Mouse (Mus musculus): ENCODE measurements around the gene Klhl23. TPM values are rescaled to one million over a fixed set of nuclear protein-coding genes. Genes with fewer than 3 reads are reported as not detected.
"Not testable (repeated sequence)": the region's sequence is repeated elsewhere in the genome, so short reads cannot be mapped to it uniquely, and the experiment has no call there.

Gene Klhl23
- 64.5 TPM in 2 replicates for polyA plus RNA-seq (2015; fragmentation: Nextera tagmentation; extraction: Ambion mirVana)

- H3K4me1 ChIP-seq = peaks cover 36% of the 10 kb centered on the region
- H3K36me3 ChIP-seq = no peaks in the 10 kb centered on the region
- no peaks in the 10 kb centered on the region for H3K9me3 ChIP-seq
- peak within 1 kb of the TSS; percentile 70 for H3K4me3 ChIP-seq
- ATAC-seq (replicated peaks) = no peak
- H3K9ac ChIP-seq (replicated peaks) = peak within 1 kb of the TSS; percentile 81
- H3K27ac ChIP-seq (replicated peaks) = peak within 1 kb of the TSS; percentile 93
- no peaks in the 10 kb centered on the region for H3K27me3 ChIP-seq
- H3K4me2 ChIP-seq (replicated peaks) = peak within 1 kb of the TSS; percentile 61
- 23% methylated on average over 8 of the region's 8 CpGs for WGBS
Observed at GRCm38 (mm10) chr2:69821711-69822110, at the start of gene Klhl23. Gene Klhl23, plus strand, starts transcription at chr2:69821944.

GRCm38 (mm10) chr2:69773331-69773730 is 48.4 kb upstream of the Klhl23 start:
- Histone ChIP-seq H3K36me3 (peaks cover 6% of the 10 kb centered on the region; the same call in 1 of the 2 replicates), H3K27me3 (no peaks in the 10 kb centered on the region), H3K9ac (replicated peaks) (no peak overlapping the region), H3K4me1 (no peaks in the 10 kb centered on the region), H3K9me3 (no peaks in the 10 kb centered on the region), H3K27ac (replicated peaks) (no peak overlapping the region), H3K4me2 (replicated peaks) (no peak overlapping the region), H3K4me3 (no peak overlapping the region)
- ATAC-seq (replicated peaks) = no peak
- 98% methylated on average over 3 of the region's 3 CpGs for WGBS

GRCm38 (mm10) chr2:69777985-69778835 is 43.5 kb upstream of the Klhl23 start:
- 75% methylated on average over 7 of the region's 7 CpGs for WGBS
- ATAC-seq (replicated peaks) = no peak
- H3K27me3 ChIP-seq = no peaks in the 10 kb centered on the region
- no peak overlapping the region for H3K4me2 ChIP-seq (replicated peaks)
- no peaks in the 10 kb centered on the region for H3K4me1 ChIP-seq
- no peak overlapping the region for H3K9ac ChIP-seq (replicated peaks)
- no peaks in the 10 kb centered on the region for H3K9me3 ChIP-seq
- H3K4me3 ChIP-seq = no peak overlapping the region
- peaks cover 6% of the 10 kb centered on the region; the same call in 1 of the 2 replicates for H3K36me3 ChIP-seq
- H3K27ac ChIP-seq (replicated peaks) = no peak overlapping the region

- H3K4me1 ChIP-seq = no peaks in the 10 kb centered on the region
- no peak overlapping the region for H3K4me3 ChIP-seq
- no peaks in the 10 kb centered on the region for H3K27me3 ChIP-seq
- H3K9ac ChIP-seq (replicated peaks) = no peak overlapping the region
- no peak overlapping the region for H3K27ac ChIP-seq (replicated peaks)
- H3K36me3 ChIP-seq = peaks cover 5% of the 10 kb centered on the region; the same call in 1 of the 2 replicates
- ATAC-seq (replicated peaks) = no peak
- WGBS = 47% methylated on average over 5 of the region's 5 CpGs
- no peaks in the 10 kb centered on the region for H3K9me3 ChIP-seq
- H3K4me2 ChIP-seq (replicated peaks) = no peak overlapping the region
Observed at GRCm38 (mm10) chr2:69778836-69779177, 42.9 kb upstream of the Klhl23 start.

GRCm38 (mm10) chr2:69788974-69789373 is 32.8 kb upstream of the Klhl23 start:
- H3K27ac ChIP-seq (replicated peaks) = peak overlapping the region; percentile 90
- 22% methylated on average over 9 of the region's 9 CpGs for WGBS
- H3K9ac ChIP-seq (replicated peaks) = peak overlapping the region; percentile 54
- no peaks in the 10 kb centered on the region for H3K9me3 ChIP-seq
- H3K27me3 ChIP-seq = no peaks in the 10 kb centered on the region
- peaks cover 18% of the 10 kb centered on the region for H3K4me1 ChIP-seq
- ATAC-seq (replicated peaks) = peak; percentile 58
- peak overlapping the region; percentile 86 for H3K4me2 ChIP-seq (replicated peaks)
- peak overlapping the region; percentile 83 for H3K4me3 ChIP-seq
- H3K36me3 ChIP-seq = peaks cover 10% of the 10 kb centered on the region

GRCm38 (mm10) chr2:69789429-69790069 is 32.2 kb upstream of the Klhl23 start, which contains the start of the genes Ccdc173 and Phospho2:
Gene Ccdc173, minus strand, starts transcription at chr2:69789575.
Gene Phospho2, plus strand, starts transcription at chr2:69789623.
- ATAC-seq (replicated peaks) = peak; percentile 97
- peaks cover 13% of the 10 kb centered on the region for H3K36me3 ChIP-seq
- H3K4me3 ChIP-seq = peak within 1 kb of the TSS; percentile 83
- peak within 1 kb of the TSS; percentile 74 for H3K9ac ChIP-seq (replicated peaks)
- no peaks in the 10 kb centered on the region for H3K9me3 ChIP-seq
- peaks cover 18% of the 10 kb centered on the region for H3K4me1 ChIP-seq
- no peaks in the 10 kb centered on the region for H3K27me3 ChIP-seq
- 1% methylated on average over 48 of the region's 48 CpGs for WGBS
- peak within 1 kb of the TSS; percentile 86 for H3K4me2 ChIP-seq (replicated peaks)
- peak within 1 kb of the TSS; percentile 90 for H3K27ac ChIP-seq (replicated peaks)

GRCm38 (mm10) chr2:69790285-69790684 is 31.5 kb upstream of the Klhl23 start:
- Histone ChIP-seq H3K4me2 (replicated peaks) (peak overlapping the region; percentile 86), H3K9ac (replicated peaks) (peak overlapping the region; percentile 74; the same call in 1 of the 2 replicates), H3K27ac (replicated peaks) (peak overlapping the region; percentile 90; the same call in 1 of the 2 replicates), H3K27me3 (no peaks in the 10 kb centered on the region), H3K9me3 (no peaks in the 10 kb centered on the region), H3K4me1 (peaks cover 18% of the 10 kb centered on the region), H3K4me3 (peak overlapping the region; percentile 83), H3K36me3 (peaks cover 20% of the 10 kb centered on the region)
- ATAC-seq (replicated peaks) = peak; percentile 21; the same call in 1 of the 2 replicates
- under 1% methylated on average over 10 of the region's 10 CpGs for WGBS

- H3K4me3 ChIP-seq = peak overlapping the region; percentile 83; the same call in 1 of the 2 replicates
- WGBS = 69% methylated on average over 4 of the region's 4 CpGs
- no peak for ATAC-seq (replicated peaks)
- no peaks in the 10 kb centered on the region for H3K9me3 ChIP-seq
- 0 out of 2 replicates have a peak overlapping the region, but pooled peaks have one; percentile 7 for H3K9ac ChIP-seq (replicated peaks)
- 0 out of 2 replicates have a peak overlapping the region, but pooled peaks have one; percentile 90 for H3K27ac ChIP-seq (replicated peaks)
- H3K4me1 ChIP-seq = peaks cover 18% of the 10 kb centered on the region
- H3K36me3 ChIP-seq = peaks cover 24% of the 10 kb centered on the region
- H3K27me3 ChIP-seq = no peaks in the 10 kb centered on the region
- H3K4me2 ChIP-seq (replicated peaks) = peak overlapping the region; percentile 86; the same call in 1 of the 2 replicates
Observed at GRCm38 (mm10) chr2:69790722-69791121, 31.0 kb upstream of the Klhl23 start.

- ATAC-seq (replicated peaks) = no peak
- Histone ChIP-seq H3K27ac (replicated peaks) (no peak overlapping the region), H3K9ac (replicated peaks) (no peak overlapping the region)
Observed at GRCm38 (mm10) chr2:69802911-69803312, 18.8 kb upstream of the Klhl23 start.

GRCm38 (mm10) chr2:69803756-69804155 is 18.0 kb upstream of the Klhl23 start:
- Histone ChIP-seq H3K9me3 (no peaks in the 10 kb centered on the region), H3K27me3 (no peaks in the 10 kb centered on the region), H3K27ac (replicated peaks) (no peak overlapping the region), H3K9ac (replicated peaks) (no peak overlapping the region), H3K36me3 (no peaks in the 10 kb centered on the region), H3K4me1 (no peaks in the 10 kb centered on the region), H3K4me2 (replicated peaks) (no peak overlapping the region), H3K4me3 (no peak overlapping the region)
- WGBS = 69% methylated on average over 8 of the region's 8 CpGs
- ATAC-seq (replicated peaks) = no peak

More at GRCm38 (mm10) chr2:69802911-69803312, 18.8 kb upstream of the Klhl23 start:
- 66% methylated on average over 5 of the region's 5 CpGs for WGBS
- Histone ChIP-seq H3K4me2 (replicated peaks) (no peak overlapping the region), H3K27me3 (no peaks in the 10 kb centered on the region), H3K4me1 (no peaks in the 10 kb centered on the region), H3K36me3 (peaks cover under 1% of the 10 kb centered on the region; the same call in 1 of the 2 replicates), H3K9me3 (no peaks in the 10 kb centered on the region), H3K4me3 (no peak overlapping the region)

GRCm38 (mm10) chr2:69804663-69805062 is 17.1 kb upstream of the Klhl23 start:
- not testable (repeated sequence) for H3K4me3 ChIP-seq; H3K36me3 ChIP-seq; H3K4me1 ChIP-seq; H3K27ac ChIP-seq (replicated peaks); H3K4me2 ChIP-seq (replicated peaks); H3K9ac ChIP-seq (replicated peaks); H3K9me3 ChIP-seq; ATAC-seq (replicated peaks); H3K27me3 ChIP-seq
- WGBS = 93% methylated on average over 9 of the region's 9 CpGs

GRCm38 (mm10) chr2:69810169-69810568 is 11.6 kb upstream of the Klhl23 start:
- Histone ChIP-seq H3K36me3 (no peaks in the 10 kb centered on the region), H3K27me3 (no peaks in the 10 kb centered on the region), H3K4me3 (no peak overlapping the region), H3K27ac (replicated peaks) (no peak overlapping the region), H3K4me1 (no peaks in the 10 kb centered on the region), H3K9me3 (no peaks in the 10 kb centered on the region), H3K4me2 (replicated peaks) (no peak overlapping the region), H3K9ac (replicated peaks) (no peak overlapping the region)
- WGBS = 75% methylated on average over 15 of the region's 15 CpGs
- ATAC-seq (replicated peaks) = no peak
